Mouse (Mus musculus): ENCODE results near the gene Adam8. TPM values are rescaled to one million over a fixed set of nuclear protein-coding genes. Genes with fewer than 3 reads are reported as not detected.

The Adam8 gene
- polyA plus RNA-seq, 1 experiment from 2014 or later: 2.1 TPM

DNA sequence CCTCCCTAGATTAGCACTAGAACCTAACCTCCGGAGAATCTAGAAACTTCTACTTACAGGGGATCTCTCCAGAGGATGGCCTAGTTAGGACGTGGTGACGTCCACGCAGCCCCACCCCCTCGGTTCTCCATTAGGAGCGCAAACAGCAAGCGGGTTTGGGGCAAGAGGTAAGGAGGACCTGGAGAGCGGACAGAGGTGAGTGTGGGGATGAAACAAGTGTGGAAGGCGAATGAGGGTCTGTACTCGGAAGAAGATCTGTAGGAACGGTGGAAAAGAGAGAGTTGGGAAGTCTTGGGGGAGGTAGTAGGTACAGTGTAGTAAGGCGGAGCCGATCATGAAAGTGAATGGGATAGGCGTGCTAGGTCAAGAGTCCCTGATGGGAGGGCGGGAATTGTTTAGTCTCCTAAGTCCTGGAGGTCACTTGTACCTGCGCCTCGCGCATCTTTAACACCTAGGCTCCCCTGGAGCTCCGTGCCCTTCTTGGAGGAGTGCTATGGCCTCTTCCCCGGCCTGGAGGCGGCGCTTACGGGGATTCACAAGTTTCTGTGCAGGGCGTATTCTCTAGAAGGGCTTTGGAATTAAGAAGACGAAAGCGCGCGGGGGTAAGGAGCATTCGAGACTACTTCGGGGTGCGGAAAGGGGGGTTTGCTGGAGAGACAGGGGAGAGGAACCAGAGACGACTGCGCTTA, 41.9 kb downstream of the Adam8 start:
- H3K4me3 ChIP-seq (ENCODE audit: low read depth, low read length): peak overlapping the region; percentile 44
- ATAC-seq (ENCODE audit: insufficient number of reproducible peaks, low FRiP score, low TSS enrichment, low read depth) (peak; percentile 52), DNase-seq (ENCODE audit: low spot score) (peak; percentile 69)
- H3K9me3 ChIP-seq (ENCODE audit: control insufficient read depth, low read length): no peaks in the 10 kb centered on the region
- H3K27ac ChIP-seq (replicated peaks; ENCODE audit: low read depth, low read length): no peak overlapping the region
- H3K4me2 ChIP-seq (ENCODE audit: low read depth, severe bottlenecking): peak overlapping the region; percentile 71
- peaks cover 45% of the 10 kb centered on the region for H3K27me3 ChIP-seq (ENCODE audit: control insufficient read depth, insufficient read depth, low read length)
- no peaks in the 10 kb centered on the region for H3K36me3 ChIP-seq (ENCODE audit: control insufficient read depth, insufficient read depth, low read length)
- no peak overlapping the region for H3K9ac ChIP-seq (ENCODE audit: low read length)
- under 1% methylated on average over 33 of the region's 33 CpGs for WGBS
- no peaks in the 10 kb centered on the region for H3K4me1 ChIP-seq (ENCODE audit: control insufficient read depth, insufficient read depth, low read length)

DNA sequence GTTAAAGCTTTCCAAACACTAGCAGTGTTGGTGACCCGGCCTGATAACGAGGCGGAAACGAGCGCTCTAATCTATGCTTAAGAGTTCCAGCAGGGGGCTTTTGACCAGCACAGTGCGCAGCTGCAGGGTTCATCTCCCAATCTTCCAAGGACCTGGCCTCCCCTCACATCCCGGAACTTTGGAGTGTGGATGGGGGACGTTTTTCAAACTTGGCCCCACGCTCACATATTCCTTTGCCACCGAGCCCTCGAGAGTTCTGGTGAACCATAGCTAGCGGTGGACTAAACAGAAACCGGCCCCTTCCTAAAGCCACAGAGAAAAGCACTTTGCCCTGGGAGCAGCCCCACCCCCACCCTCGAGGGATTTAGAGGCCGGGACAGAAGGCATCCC, 42.5 kb downstream of the Adam8 start:
- Histone ChIP-seq H3K9me3 (ENCODE audit: control insufficient read depth, low read length) (no peaks in the 10 kb centered on the region), H3K27me3 (ENCODE audit: control insufficient read depth, insufficient read depth, low read length) (peaks cover 50% of the 10 kb centered on the region), H3K27ac (replicated peaks; ENCODE audit: low read depth, low read length) (no peak overlapping the region), H3K9ac (ENCODE audit: low read length) (no peak overlapping the region), H3K36me3 (ENCODE audit: control insufficient read depth, insufficient read depth, low read length) (no peaks in the 10 kb centered on the region), H3K4me3 (ENCODE audit: low read depth, low read length) (peak overlapping the region; percentile 44), H3K4me2 (ENCODE audit: low read depth, severe bottlenecking) (peak overlapping the region; percentile 71), H3K4me1 (ENCODE audit: control insufficient read depth, insufficient read depth, low read length) (no peaks in the 10 kb centered on the region)
- WGBS: 1% methylated on average over 15 of the region's 15 CpGs
- peak; percentile 50; the same call in 1 of the 2 replicates for ATAC-seq (ENCODE audit: insufficient number of reproducible peaks, low FRiP score, low TSS enrichment, low read depth)
- peak; percentile 64 for DNase-seq (ENCODE audit: low spot score)

DNA sequence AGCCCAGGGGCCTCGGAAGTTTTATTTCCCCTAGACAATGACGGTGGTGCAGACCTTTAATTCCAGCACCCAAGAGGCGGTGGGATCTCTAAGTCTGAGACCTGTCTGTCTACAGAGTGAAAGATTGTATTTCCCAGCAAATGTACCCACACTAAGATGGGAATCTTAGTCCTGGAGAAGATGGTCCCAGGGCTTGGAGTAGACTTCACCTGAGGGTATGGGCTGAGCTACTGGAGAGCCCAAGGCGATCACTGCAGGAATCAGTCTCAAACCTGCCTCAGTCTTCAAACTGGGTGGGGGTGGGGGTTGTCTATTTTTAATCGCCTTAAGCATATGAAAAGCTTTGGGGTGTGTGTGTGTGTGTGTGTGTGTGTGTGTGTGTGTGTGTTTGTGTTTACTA, 46.3 kb downstream of the Adam8 start:
- no peak for DNase-seq (ENCODE audit: low spot score)
- Histone ChIP-seq H3K27me3 (ENCODE audit: control insufficient read depth, insufficient read depth, low read length) (peaks cover 73% of the 10 kb centered on the region), H3K36me3 (ENCODE audit: control insufficient read depth, insufficient read depth, low read length) (no peaks in the 10 kb centered on the region), H3K4me3 (ENCODE audit: low read depth, low read length) (no peak overlapping the region), H3K4me2 (ENCODE audit: low read depth, severe bottlenecking) (no peak overlapping the region), H3K9me3 (ENCODE audit: control insufficient read depth, low read length) (no peaks in the 10 kb centered on the region), H3K4me1 (ENCODE audit: control insufficient read depth, insufficient read depth, low read length) (0 out of 2 replicates have a peak, but pooled peaks cover 2% of the 10 kb centered on the region), H3K27ac (replicated peaks; ENCODE audit: low read depth, low read length) (no peak overlapping the region), H3K9ac (ENCODE audit: low read length) (no peak overlapping the region)
- no peak for ATAC-seq (ENCODE audit: insufficient number of reproducible peaks, low FRiP score, low TSS enrichment, low read depth)
- 15% methylated on average over 5 of the region's 5 CpGs for WGBS

DNA sequence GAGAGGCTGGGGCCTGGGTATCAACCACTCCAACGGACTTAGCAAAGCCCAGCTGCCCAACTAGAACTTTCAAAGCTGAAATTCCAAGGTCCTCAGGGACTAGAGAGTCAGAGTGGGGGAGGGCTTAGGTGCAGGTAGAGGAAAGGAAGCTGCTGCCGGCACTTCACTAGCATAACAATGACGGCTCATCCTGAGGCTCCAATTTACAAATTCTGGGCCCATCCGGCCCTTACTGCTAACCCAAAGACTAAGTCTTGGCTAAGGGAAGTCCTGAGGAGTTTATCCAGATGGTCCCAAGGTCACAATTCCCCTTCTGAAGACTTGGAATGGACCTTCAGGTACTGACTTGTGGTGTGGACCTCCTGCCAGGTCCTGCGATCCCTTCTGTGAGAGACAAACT, 46.8 kb downstream of the Adam8 start:
- H3K27me3 ChIP-seq (ENCODE audit: control insufficient read depth, insufficient read depth, low read length): peaks cover 72% of the 10 kb centered on the region
- no peaks in the 10 kb centered on the region for H3K9me3 ChIP-seq (ENCODE audit: control insufficient read depth, low read length)
- H3K4me1 ChIP-seq (ENCODE audit: control insufficient read depth, insufficient read depth, low read length): 0 out of 2 replicates have a peak, but pooled peaks cover 2% of the 10 kb centered on the region
- DNase-seq (ENCODE audit: low spot score): no peak
- no peak overlapping the region for H3K4me3 ChIP-seq (ENCODE audit: low read depth, low read length)
- H3K27ac ChIP-seq (replicated peaks; ENCODE audit: low read depth, low read length): no peak overlapping the region
- 8% methylated on average over 5 of the region's 5 CpGs for WGBS
- no peak overlapping the region for H3K4me2 ChIP-seq (ENCODE audit: low read depth, severe bottlenecking)
- no peak for ATAC-seq (ENCODE audit: insufficient number of reproducible peaks, low FRiP score, low TSS enrichment, low read depth)
- no peak overlapping the region for H3K9ac ChIP-seq (ENCODE audit: low read length)
- no peaks in the 10 kb centered on the region for H3K36me3 ChIP-seq (ENCODE audit: control insufficient read depth, insufficient read depth, low read length)

DNA sequence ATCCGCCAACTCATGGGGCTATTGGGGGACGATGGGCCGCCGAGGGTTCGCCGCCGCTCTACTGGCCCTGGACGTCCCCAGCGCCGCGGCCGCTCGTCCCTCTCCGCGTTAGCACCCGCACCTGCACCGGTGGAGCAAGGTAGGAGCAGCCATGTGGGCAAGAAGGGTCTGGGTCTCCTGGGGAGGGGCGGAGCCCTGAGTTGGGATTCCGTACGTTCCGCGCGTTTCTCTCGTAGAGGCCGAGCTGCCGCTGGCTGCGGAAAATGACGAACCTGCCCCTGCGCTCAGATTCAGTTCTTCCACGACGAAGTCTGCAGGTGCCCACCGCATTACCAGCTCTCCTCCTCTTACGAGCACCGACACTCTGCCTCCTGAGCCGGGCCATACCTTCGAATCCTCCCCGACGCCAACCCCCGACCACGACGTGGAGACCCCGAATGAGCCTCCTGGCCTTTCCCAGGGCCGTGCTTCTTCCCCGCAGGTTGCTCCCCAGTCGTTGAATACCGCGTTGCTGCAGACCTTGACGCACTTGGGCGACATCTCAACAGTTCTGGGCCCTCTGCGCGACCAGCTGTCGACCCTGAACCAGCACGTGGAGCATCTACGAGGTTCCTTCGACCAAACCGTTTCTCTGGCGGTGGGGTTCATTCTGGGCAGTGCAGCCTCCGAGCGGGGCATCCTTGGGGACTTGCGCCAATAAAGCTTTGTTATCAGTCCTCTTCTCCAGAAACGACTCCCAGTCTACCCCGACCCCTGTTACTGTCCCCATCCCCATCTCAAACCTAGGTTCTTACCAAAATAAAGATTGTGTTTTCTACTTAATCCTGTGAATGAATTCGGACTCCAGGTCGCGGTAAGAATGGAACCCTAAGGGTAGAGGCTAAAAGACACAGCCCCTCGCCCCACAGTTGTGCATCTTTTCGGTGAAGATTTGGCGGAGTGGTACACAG, 47.8 kb downstream of the Adam8 start:
- Histone ChIP-seq H3K27me3 (ENCODE audit: control insufficient read depth, insufficient read depth, low read length) (peaks cover 70% of the 10 kb centered on the region), H3K4me2 (ENCODE audit: low read depth, severe bottlenecking) (peak overlapping the region; percentile 45), H3K27ac (replicated peaks; ENCODE audit: low read depth, low read length) (no peak overlapping the region), H3K9me3 (ENCODE audit: control insufficient read depth, low read length) (no peaks in the 10 kb centered on the region), H3K9ac (ENCODE audit: low read length) (no peak overlapping the region), H3K36me3 (ENCODE audit: control insufficient read depth, insufficient read depth, low read length) (no peaks in the 10 kb centered on the region), H3K4me3 (ENCODE audit: low read depth, low read length) (peak overlapping the region; percentile 24; the same call in 1 of the 2 replicates), H3K4me1 (ENCODE audit: control insufficient read depth, insufficient read depth, low read length) (0 out of 2 replicates have a peak, but pooled peaks cover 2% of the 10 kb centered on the region)
- ATAC-seq (ENCODE audit: insufficient number of reproducible peaks, low FRiP score, low TSS enrichment, low read depth): 0 out of 2 replicates have a peak, but pooled peaks have one; percentile 8
- DNase-seq (ENCODE audit: low spot score): peak; percentile 51
- WGBS: 3% methylated on average over 65 of the region's 68 CpGs

DNA sequence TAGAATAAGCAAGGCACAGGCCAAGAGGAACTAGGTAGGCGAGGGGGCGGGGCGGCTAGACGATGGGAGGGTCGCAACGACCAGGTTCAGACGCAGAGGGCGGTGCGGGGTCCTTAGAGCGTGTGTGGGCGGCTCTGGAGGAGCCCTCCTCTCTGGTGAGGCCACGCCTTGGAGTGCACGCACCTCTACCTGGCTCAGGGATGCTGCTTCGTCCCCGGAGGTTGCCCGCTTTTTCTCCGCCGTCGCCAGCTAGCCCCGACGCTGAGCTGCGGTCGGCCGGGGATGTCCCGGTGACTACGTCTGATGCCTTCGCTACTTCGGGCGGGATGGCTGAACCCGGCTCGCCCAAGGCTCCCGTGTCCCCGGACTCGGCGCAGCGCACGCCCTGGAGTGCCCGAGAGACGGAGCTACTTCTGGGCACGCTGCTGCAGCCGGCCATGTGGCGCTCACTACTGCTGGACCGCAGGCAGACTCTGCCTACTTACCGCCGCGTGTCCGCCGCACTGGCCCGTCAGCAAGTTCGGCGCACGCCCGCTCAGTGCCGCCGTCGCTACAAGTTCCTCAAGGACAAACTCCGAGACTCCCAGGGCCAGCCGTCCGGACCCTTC, 48.6 kb downstream of the Adam8 start, which contains the start of gene Utf1:
Utf1 (plus strand) TSS at position 116 of the 608 bp plus-strand sequence.
- Histone ChIP-seq H3K36me3 (ENCODE audit: control insufficient read depth, insufficient read depth, low read length) (no peaks in the 10 kb centered on the region), H3K4me3 (ENCODE audit: low read depth, low read length) (peak within 1 kb of the TSS; percentile 24), H3K27ac (replicated peaks; ENCODE audit: low read depth, low read length) (no peak within 1 kb of the TSS), H3K4me2 (ENCODE audit: low read depth, severe bottlenecking) (peak within 1 kb of the TSS; percentile 45), H3K4me1 (ENCODE audit: control insufficient read depth, insufficient read depth, low read length) (0 out of 2 replicates have a peak, but pooled peaks cover 2% of the 10 kb centered on the region), H3K27me3 (ENCODE audit: control insufficient read depth, insufficient read depth, low read length) (peaks cover 64% of the 10 kb centered on the region), H3K9me3 (ENCODE audit: control insufficient read depth, low read length) (no peaks in the 10 kb centered on the region), H3K9ac (ENCODE audit: low read length) (0 out of 2 replicates have a peak within 1 kb of the TSS, but pooled peaks have one; percentile 12)
- ATAC-seq (ENCODE audit: insufficient number of reproducible peaks, low FRiP score, low TSS enrichment, low read depth) (peak; percentile 26; the same call in 1 of the 2 replicates), DNase-seq (ENCODE audit: low spot score) (peak; percentile 62)
- 2% methylated on average over 59 of the region's 59 CpGs for WGBS

DNA sequence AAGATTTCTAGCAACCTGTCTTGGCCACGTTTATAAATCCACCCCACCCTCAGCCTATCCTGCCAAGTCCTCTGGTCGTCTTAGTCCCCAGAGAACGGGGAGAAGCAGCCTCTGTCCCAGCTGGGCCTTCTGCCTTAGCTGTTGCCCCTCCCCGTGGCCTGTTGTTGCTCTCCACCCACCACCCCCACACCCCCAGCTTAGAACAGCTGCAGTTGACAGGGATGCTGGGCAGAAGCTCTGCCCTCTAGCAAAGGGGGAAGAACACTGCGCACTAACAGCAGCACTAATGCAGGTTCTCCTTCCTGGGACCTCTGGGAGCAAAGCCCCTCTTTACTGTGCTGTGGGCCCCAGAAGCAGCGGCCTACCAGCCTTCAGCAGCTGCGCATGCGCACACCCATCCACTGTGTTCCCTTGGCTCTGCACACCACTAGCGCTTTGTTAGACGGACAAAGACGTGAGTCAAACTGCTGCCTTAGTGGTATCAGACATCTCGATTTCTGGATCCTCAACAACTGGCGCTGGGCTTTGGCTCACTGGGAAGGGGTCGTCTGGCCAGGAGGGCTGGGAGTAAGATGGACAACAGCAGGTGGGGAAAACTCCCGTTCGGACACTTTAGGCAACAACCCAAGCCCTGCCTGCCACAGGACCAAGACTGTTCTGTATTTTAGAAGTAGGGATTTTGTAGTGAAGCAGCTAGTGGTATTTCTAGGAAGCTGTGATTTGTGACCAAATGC, 51.7 kb downstream of the Adam8 start:
- Histone ChIP-seq H3K9ac (ENCODE audit: low read length) (no peak overlapping the region), H3K4me3 (ENCODE audit: low read depth, low read length) (no peak overlapping the region), H3K36me3 (ENCODE audit: control insufficient read depth, insufficient read depth, low read length) (no peaks in the 10 kb centered on the region), H3K4me2 (ENCODE audit: low read depth, severe bottlenecking) (no peak overlapping the region), H3K4me1 (ENCODE audit: control insufficient read depth, insufficient read depth, low read length) (0 out of 2 replicates have a peak, but pooled peaks cover 2% of the 10 kb centered on the region), H3K9me3 (ENCODE audit: control insufficient read depth, low read length) (no peaks in the 10 kb centered on the region), H3K27me3 (ENCODE audit: control insufficient read depth, insufficient read depth, low read length) (peaks cover 38% of the 10 kb centered on the region), H3K27ac (replicated peaks; ENCODE audit: low read depth, low read length) (no peak overlapping the region)
- ATAC-seq (ENCODE audit: insufficient number of reproducible peaks, low FRiP score, low TSS enrichment, low read depth) (no peak), DNase-seq (ENCODE audit: low spot score) (no peak)
- WGBS: 61% methylated on average over 16 of the region's 16 CpGs
